Mouse (Mus musculus): ENCODE measurements around the gene Prl7b1.

Prl7b1 gene

DNA sequence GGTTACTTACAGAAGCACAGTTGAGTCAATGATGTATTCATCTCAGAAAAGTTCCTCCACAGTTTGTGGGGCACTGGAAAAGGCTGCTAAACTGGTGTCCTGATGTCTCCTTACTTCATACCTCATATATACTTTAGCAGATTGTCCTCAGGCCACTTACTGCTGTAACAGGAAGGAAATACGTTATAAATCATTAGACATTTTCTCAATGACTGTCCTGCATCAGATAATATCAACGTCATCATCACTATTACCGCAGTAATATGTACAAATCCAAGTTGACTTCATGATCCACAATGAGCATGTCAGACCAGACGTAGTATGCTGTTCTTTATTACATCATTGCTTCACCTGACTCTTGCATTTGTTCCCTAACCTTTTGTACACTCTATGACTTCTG is at the start of gene Prl7b1:
Gene Prl7b1 (minus strand): TSS at position 101 of the 400 bp plus-strand sequence.
- DNase-seq (ENCODE audit: extremely low read depth, low read depth): no peak

DNA sequence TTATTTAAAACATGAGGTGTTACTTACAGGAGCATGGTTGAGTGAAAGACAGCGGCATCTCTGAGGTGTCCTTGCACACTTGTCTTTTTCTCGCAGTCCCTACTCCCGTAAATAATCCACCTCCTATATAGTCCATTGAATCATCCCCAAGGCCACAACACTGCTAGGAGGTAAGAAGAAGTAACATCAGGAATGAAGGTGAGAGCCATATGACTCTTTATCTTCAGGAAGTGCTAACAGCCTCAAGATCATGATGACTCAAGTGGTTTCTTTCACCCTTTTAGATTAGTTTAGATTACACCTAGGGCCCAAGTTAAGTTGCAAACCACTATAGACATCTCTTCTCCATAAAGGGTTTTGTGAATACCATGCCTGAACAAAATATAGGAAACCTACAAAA is 32.0 kb upstream of the Prl7b1 start, which contains the start of gene Prl7a1:
Gene Prl7a1 (minus strand): TSS at position 101 of the 400 bp plus-strand sequence.
- no peak for DNase-seq (ENCODE audit: extremely low read depth, low read depth)

DNA sequence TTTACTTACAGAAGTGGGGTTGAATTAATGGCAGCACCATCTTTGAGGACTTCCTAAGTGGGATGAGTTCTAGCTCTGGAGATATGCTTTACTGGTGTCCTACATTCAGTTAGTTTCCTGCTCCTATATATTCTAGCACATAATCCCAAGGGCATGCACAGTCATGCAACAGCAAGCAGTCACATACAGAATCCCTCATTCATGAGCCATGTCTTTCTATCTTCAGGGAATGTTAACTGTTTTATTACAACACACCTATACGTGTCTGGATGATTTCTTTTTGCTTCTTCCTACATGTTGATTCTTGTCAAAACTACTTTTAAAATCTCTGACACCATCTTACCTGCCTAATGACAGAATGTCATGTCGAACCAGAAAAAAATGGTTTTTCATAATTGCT is 28.3 kb downstream of the Prl7b1 start, which contains the start of gene Prl8a1:
Gene Prl8a1 (minus strand): TSS at position 101 of the 400 bp plus-strand sequence.
- no peak for DNase-seq (ENCODE audit: extremely low read depth, low read depth)

DNA sequence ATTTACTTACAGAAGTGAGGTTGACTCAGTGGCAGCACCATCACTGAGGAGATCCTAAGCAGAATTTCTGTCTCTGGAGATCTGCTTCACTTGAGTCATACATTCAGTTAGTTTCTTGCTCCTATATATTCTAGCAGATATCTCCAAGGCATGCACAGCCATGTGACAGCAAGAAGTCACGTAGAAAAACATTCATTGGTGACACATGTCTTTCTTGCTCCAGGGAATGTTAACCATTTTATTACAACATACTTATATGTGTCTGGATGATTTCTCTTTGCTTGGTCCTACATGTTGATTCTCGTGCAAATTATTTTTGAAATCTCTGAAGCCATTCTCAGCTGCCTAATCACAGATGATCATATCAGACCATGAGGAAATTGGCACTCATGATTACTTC is 45.9 kb downstream of the Prl7b1 start, which contains the start of gene Prl8a9:
Gene Prl8a9 (minus strand): TSS at position 101 of the 400 bp plus-strand sequence.
- no peak for DNase-seq (ENCODE audit: extremely low read depth, low read depth)

DNA sequence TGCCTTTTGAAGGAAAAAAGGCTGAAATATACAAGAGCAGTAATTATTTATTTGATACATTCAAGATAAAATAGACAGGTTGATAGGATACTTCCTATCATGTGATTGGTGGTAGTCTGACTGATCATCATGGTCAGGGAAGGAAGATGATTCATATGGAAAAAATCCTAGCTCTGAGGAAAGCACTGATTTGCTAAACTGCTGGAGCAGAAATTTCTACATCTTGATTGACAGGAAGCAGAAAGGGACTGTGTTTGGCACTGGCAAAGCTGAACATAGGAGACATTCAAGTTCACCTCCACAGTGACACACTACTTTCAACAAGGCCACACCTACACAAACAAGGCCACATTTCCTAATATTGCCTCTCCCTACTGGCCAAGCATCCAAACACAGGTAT is 57.0 kb downstream of the Prl7b1 start:
- DNase-seq (ENCODE audit: extremely low read depth, low read depth): no peak

Measured in MEL-GATA-1-ER (cell line).